Mouse (Mus musculus): ENCODE results near the gene Sh2b3. TPM values are rescaled to one million over a fixed set of nuclear protein-coding genes. Genes with fewer than 3 reads are reported as not detected.

The Sh2b3 gene
- polyA plus RNA-seq (2016; fragmentation: Nextera tagmentation; extraction: Ambion mirVana), result 12.7 and 13.1 TPM in 2 replicates

GRCm38 (mm10) chr5:121837441-121838340, at the start of gene Sh2b3:
Sh2b3 (minus strand) TSS chr5:121837646.
- Histone ChIP-seq H3K4me3 (replicated peaks) (peak within 1 kb of the TSS; percentile 75), H3K27me3 (peaks cover 40% of the 10 kb centered on the region), H3K27ac (peak within 1 kb of the TSS; percentile 64), H3K9me3 (no peaks in the 10 kb centered on the region), H3K4me1 (replicated peaks) (peaks cover 60% of the 10 kb centered on the region), H3K4me2 (peak within 1 kb of the TSS; percentile 95), H3K9ac (replicated peaks) (peak within 1 kb of the TSS; percentile 73), H3K36me3 (no peaks in the 10 kb centered on the region)
- ATAC-seq (ENCODE audit: insufficient number of reproducible peaks, insufficient read depth, low FRiP score, low TSS enrichment, low read depth), result peak; percentile 11
- under 1% methylated on average over 35 of the region's 35 CpGs for WGBS

GRCm38 (mm10) chr5:121883356-121883755, 45.9 kb upstream of the Sh2b3 start:
- 0 out of 2 replicates have a peak, but pooled peaks cover 2% of the 10 kb centered on the region for H3K36me3 ChIP-seq
- WGBS, result 72% methylated on average over 8 of the region's 8 CpGs
- no peak overlapping the region for H3K4me2 ChIP-seq
- no peak overlapping the region for H3K27ac ChIP-seq
- H3K27me3 ChIP-seq, result no peaks in the 10 kb centered on the region
- peaks cover 17% of the 10 kb centered on the region; the same call in 1 of the 2 replicates for H3K9me3 ChIP-seq
- H3K9ac ChIP-seq (replicated peaks), result no peak overlapping the region
- ATAC-seq (ENCODE audit: insufficient number of reproducible peaks, insufficient read depth, low FRiP score, low TSS enrichment, low read depth), result no peak
- H3K4me1 ChIP-seq (replicated peaks), result peaks cover 8% of the 10 kb centered on the region; the same call in 1 of the 2 replicates
- no peak overlapping the region for H3K4me3 ChIP-seq (replicated peaks)

GRCm38 (mm10) chr5:121879211-121879610, 41.8 kb upstream of the Sh2b3 start:
- no peak for ATAC-seq (ENCODE audit: insufficient number of reproducible peaks, insufficient read depth, low FRiP score, low TSS enrichment, low read depth)
- Histone ChIP-seq H3K4me2 (no peak overlapping the region), H3K4me1 (replicated peaks) (peaks cover 8% of the 10 kb centered on the region; the same call in 1 of the 2 replicates), H3K4me3 (replicated peaks) (no peak overlapping the region), H3K27me3 (no peaks in the 10 kb centered on the region), H3K9ac (replicated peaks) (no peak overlapping the region), H3K9me3 (no peaks in the 10 kb centered on the region), H3K27ac (no peak overlapping the region), H3K36me3 (peaks cover 4% of the 10 kb centered on the region)
- 53% methylated on average over 6 of the region's 6 CpGs for WGBS

GRCm38 (mm10) chr5:121878703-121879102, 41.3 kb upstream of the Sh2b3 start:
- no peak for ATAC-seq (ENCODE audit: insufficient number of reproducible peaks, insufficient read depth, low FRiP score, low TSS enrichment, low read depth)
- 85% methylated on average over 17 of the region's 17 CpGs for WGBS
- Histone ChIP-seq H3K4me1 (replicated peaks) (peaks cover 5% of the 10 kb centered on the region; the same call in 1 of the 2 replicates), H3K36me3 (peaks cover 4% of the 10 kb centered on the region), H3K9ac (replicated peaks) (no peak overlapping the region), H3K4me3 (replicated peaks) (no peak overlapping the region), H3K27ac (no peak overlapping the region), H3K27me3 (0 out of 2 replicates have a peak, but pooled peaks cover 4% of the 10 kb centered on the region), H3K9me3 (no peaks in the 10 kb centered on the region), H3K4me2 (no peak overlapping the region)

- Histone ChIP-seq H3K27me3 (0 out of 2 replicates have a peak, but pooled peaks cover 10% of the 10 kb centered on the region), H3K4me1 (replicated peaks) (peaks cover 3% of the 10 kb centered on the region; the same call in 1 of the 2 replicates), H3K27ac (no peak overlapping the region), H3K9ac (replicated peaks) (no peak overlapping the region), H3K9me3 (no peaks in the 10 kb centered on the region), H3K36me3 (peaks cover 4% of the 10 kb centered on the region), H3K4me3 (replicated peaks) (no peak overlapping the region), H3K4me2 (no peak overlapping the region)
- 87% methylated on average over 12 of the region's 12 CpGs for WGBS
- ATAC-seq (ENCODE audit: insufficient number of reproducible peaks, insufficient read depth, low FRiP score, low TSS enrichment, low read depth), result no peak
Measured at GRCm38 (mm10) chr5:121876901-121877300, 39.5 kb upstream of the Sh2b3 start.

GRCm38 (mm10) chr5:121875041-121875440, 37.6 kb upstream of the Sh2b3 start:
- no peak for ATAC-seq (ENCODE audit: insufficient number of reproducible peaks, insufficient read depth, low FRiP score, low TSS enrichment, low read depth)
- Histone ChIP-seq H3K9ac (replicated peaks) (no peak overlapping the region), H3K36me3 (peaks cover 4% of the 10 kb centered on the region), H3K9me3 (no peaks in the 10 kb centered on the region), H3K4me2 (no peak overlapping the region), H3K27me3 (0 out of 2 replicates have a peak, but pooled peaks cover 10% of the 10 kb centered on the region), H3K4me3 (replicated peaks) (no peak overlapping the region), H3K4me1 (replicated peaks) (peaks cover 3% of the 10 kb centered on the region; the same call in 1 of the 2 replicates), H3K27ac (no peak overlapping the region)
- WGBS, result 85% methylated on average over 12 of the region's 12 CpGs

- no peaks in the 10 kb centered on the region for H3K4me1 ChIP-seq (replicated peaks)
- no peak overlapping the region for H3K4me3 ChIP-seq (replicated peaks)
- H3K9ac ChIP-seq (replicated peaks), result no peak overlapping the region
- H3K9me3 ChIP-seq, result no peaks in the 10 kb centered on the region
- 12% methylated on average over 4 of the region's 4 CpGs for WGBS
- no peak overlapping the region for H3K27ac ChIP-seq
- ATAC-seq (ENCODE audit: insufficient number of reproducible peaks, insufficient read depth, low FRiP score, low TSS enrichment, low read depth), result no peak
- peaks cover 4% of the 10 kb centered on the region for H3K36me3 ChIP-seq
- no peak overlapping the region for H3K4me2 ChIP-seq
- 0 out of 2 replicates have a peak, but pooled peaks cover 10% of the 10 kb centered on the region for H3K27me3 ChIP-seq
Measured at GRCm38 (mm10) chr5:121872158-121872557, 34.7 kb upstream of the Sh2b3 start.

- Histone ChIP-seq H3K4me3 (replicated peaks) (no peak overlapping the region), H3K27ac (no peak overlapping the region), H3K36me3 (peaks cover 4% of the 10 kb centered on the region), H3K27me3 (0 out of 2 replicates have a peak, but pooled peaks cover 10% of the 10 kb centered on the region), H3K4me1 (replicated peaks) (no peaks in the 10 kb centered on the region), H3K9me3 (no peaks in the 10 kb centered on the region), H3K9ac (replicated peaks) (no peak overlapping the region), H3K4me2 (no peak overlapping the region)
- 86% methylated on average over 13 of the region's 13 CpGs for WGBS
- no peak for ATAC-seq (ENCODE audit: insufficient number of reproducible peaks, insufficient read depth, low FRiP score, low TSS enrichment, low read depth)
Measured at GRCm38 (mm10) chr5:121871515-121872030, 34.1 kb upstream of the Sh2b3 start.

GRCm38 (mm10) chr5:121870832-121871231, 33.4 kb upstream of the Sh2b3 start:
- ATAC-seq (ENCODE audit: insufficient number of reproducible peaks, insufficient read depth, low FRiP score, low TSS enrichment, low read depth), result no peak
- Histone ChIP-seq H3K4me2 (no peak overlapping the region), H3K4me1 (replicated peaks) (no peaks in the 10 kb centered on the region), H3K27ac (no peak overlapping the region), H3K9ac (replicated peaks) (no peak overlapping the region), H3K27me3 (0 out of 2 replicates have a peak, but pooled peaks cover 11% of the 10 kb centered on the region), H3K4me3 (replicated peaks) (no peak overlapping the region), H3K9me3 (no peaks in the 10 kb centered on the region), H3K36me3 (no peaks in the 10 kb centered on the region)
- WGBS, result 88% methylated on average over 6 of the region's 6 CpGs

GRCm38 (mm10) chr5:121867963-121868362, 30.5 kb upstream of the Sh2b3 start:
- H3K9ac ChIP-seq (replicated peaks), result no peak overlapping the region
- H3K27me3 ChIP-seq, result 0 out of 2 replicates have a peak, but pooled peaks cover 2% of the 10 kb centered on the region
- H3K27ac ChIP-seq, result no peak overlapping the region
- H3K4me2 ChIP-seq, result no peak overlapping the region
- H3K9me3 ChIP-seq, result no peaks in the 10 kb centered on the region
- 50% methylated on average over 5 of the region's 5 CpGs for WGBS
- H3K4me3 ChIP-seq (replicated peaks), result no peak overlapping the region
- 0 out of 2 replicates have a peak, but pooled peaks cover 3% of the 10 kb centered on the region for H3K4me1 ChIP-seq (replicated peaks)
- ATAC-seq (ENCODE audit: insufficient number of reproducible peaks, insufficient read depth, low FRiP score, low TSS enrichment, low read depth), result no peak
- H3K36me3 ChIP-seq, result no peaks in the 10 kb centered on the region

GRCm38 (mm10) chr5:121864330-121864729, 26.9 kb upstream of the Sh2b3 start:
- Histone ChIP-seq H3K36me3 (peaks cover 8% of the 10 kb centered on the region), H3K4me2 (peak overlapping the region; percentile 47), H3K9me3 (peaks cover 6% of the 10 kb centered on the region), H3K9ac (replicated peaks) (no peak overlapping the region), H3K27ac (no peak overlapping the region), H3K4me1 (replicated peaks) (0 out of 2 replicates have a peak, but pooled peaks cover 3% of the 10 kb centered on the region), H3K27me3 (0 out of 2 replicates have a peak, but pooled peaks cover 2% of the 10 kb centered on the region), H3K4me3 (replicated peaks) (0 out of 2 replicates have a peak overlapping the region, but pooled peaks have one; percentile 8)
- no peak for ATAC-seq (ENCODE audit: insufficient number of reproducible peaks, insufficient read depth, low FRiP score, low TSS enrichment, low read depth)
- WGBS, result 8% methylated on average over 10 of the region's 11 CpGs
